Mouse (Mus musculus) induced T-regulatory cell, adult 2 months (primary cell): ENCODE results near the gene Lmx1a.

Source experiments
- DNase-seq: peaks from one replicate; pipeline ENCODE4 v3.0.0-alpha.2; 2012; ENCODE audit warnings: low read depth

Lmx1a gene

DNA sequence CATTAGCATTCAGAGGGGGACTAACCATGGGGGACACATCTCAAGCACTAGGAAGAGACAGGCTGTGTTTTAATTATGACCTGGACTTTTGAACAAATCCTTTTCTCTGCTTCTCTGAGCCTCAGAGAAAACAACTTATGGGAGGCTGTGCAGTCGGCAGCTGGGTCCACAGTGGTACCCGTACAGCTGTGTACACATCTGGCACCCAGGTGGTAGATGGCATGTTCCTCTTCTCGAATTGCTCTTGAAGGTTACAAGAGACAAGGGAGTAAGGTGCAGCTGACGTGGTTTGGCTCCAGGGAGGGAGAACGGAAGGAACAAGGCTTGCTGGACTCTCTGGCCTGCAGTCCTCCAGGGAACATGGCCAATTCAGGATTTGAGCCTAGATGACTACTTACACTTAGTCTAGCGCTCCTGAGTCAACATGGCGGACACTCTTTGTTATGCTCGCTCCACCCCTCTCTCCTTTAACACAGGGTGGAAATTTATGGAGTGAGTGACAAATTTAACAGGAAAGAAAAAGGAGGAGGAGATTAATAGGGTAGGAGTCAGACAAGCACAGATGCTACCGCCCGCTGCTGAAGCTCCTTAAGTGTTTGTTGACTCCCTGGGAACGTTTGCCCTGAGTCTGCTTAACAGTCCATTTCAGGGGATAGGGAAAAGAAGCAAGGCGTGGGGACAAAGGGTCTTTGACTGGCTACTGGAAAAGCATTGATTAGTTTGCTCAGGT is 99.8 kb downstream of the Lmx1a start:
- no peak for DNase-seq

DNA sequence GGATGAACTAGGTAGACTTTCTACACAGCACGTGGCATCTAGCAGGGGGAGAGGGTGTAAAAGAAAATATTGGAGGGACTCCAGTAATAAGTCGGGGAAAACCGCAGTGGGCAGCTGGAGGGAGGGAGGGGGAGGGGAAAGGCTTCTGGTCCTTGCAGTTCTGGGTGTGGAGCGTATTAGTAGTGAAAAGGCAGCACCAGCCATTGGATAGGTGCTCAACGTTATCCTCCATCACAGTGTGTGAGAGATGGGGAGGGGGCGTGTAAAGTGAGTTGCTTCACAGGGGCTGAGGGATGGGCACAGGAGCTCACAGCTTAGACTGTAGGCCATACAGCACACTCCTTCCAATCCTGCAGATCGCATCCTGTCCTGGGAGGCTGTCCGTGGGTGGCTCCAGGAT is 100.4 kb downstream of the Lmx1a start:
- no peak for DNase-seq

DNA sequence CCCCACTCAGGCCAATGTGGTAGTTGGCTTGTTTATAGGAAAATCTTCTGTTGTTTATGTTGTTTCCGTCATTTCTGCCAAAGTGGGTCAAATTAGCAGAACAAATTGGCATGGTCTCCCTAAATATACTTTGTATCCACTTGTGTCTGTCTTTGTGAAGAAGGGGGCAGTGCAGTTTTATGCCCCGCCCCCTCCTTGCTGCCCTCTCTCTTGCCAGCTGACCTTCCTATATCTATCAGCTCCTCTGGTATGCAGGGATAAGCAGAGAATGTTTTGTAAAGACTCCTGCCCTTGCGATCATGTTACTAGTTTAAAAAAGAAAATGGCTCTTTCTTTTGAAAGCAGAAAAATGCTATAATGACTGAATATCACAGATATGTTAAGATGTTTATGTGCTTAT is 101.7 kb downstream of the Lmx1a start:
- no peak for DNase-seq

DNA sequence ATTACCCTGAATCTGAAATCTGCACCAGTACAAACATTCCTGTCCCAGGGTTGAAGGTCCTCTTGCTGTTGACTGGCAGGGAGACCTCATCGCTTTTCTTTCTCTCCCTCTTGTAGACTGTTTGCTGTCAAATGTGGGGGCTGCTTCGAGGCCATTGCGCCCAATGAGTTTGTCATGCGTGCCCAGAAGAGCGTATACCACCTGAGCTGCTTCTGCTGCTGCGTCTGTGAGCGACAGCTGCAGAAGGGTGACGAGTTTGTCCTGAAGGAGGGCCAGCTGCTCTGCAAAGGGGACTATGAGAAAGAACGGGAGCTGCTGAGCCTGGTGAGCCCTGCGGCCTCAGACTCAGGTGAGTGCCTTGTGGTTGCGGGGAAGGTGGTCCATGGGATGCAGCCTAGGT is 102.2 kb downstream of the Lmx1a start:
- DNase-seq: no peak

DNA sequence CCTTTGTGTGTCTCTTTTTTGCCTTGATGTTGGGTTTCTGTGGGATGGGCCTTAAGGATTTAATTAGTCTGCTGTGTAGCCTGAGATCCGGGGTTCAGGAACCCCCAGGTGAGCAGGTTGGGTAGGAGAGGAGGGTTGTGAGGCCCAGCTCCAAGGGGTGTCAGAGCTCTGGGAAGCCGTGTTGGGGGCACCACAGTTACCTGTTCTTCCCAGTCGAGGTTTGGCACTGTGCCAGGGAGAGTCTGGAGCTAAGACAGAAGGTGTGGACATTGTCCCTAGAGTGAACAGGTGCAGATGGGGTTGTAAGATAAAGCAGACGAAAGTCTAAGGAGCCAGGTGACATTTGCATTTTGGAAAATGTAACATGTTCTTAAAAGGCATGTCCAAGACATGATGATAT is 112.9 kb downstream of the Lmx1a start:
- no peak for DNase-seq

DNA sequence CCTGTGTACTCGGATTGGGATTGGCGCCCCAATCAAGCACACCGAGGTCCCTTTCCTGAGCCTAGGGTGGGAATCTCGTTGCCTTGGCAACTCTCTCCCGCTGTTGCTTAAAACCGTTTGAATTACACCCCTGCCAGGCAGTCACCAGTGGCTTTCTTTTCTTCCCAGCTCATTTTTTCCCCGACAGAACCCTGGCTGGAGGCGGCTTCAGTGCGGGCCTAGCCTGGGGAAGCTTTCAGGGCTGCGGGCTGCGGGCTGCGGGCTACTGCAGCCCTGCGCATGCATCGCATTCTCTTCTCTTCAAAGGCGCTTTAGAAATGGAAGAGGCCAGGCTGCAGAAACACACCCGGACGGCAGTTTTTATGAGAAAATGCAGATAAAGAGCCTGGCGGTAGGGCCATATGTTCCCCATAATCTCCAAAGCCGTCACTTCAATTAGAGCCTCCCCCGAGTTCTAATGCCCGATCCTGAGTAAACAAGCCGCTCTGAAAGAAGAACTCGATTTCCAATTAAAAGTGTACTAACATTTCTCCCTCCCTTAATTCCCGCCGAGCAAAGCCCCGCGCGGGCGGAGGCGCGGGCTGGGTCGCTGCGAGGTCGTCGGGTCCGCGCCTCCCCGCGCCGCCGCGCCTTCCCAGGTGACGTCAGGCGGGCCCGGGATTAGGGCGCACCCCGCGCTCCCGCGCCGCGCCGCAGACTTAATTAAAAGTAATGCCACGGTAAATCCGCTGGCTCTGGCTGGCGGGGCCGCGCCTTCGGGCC is 113.7 kb downstream of the Lmx1a start:
- DNase-seq: no peak

DNA sequence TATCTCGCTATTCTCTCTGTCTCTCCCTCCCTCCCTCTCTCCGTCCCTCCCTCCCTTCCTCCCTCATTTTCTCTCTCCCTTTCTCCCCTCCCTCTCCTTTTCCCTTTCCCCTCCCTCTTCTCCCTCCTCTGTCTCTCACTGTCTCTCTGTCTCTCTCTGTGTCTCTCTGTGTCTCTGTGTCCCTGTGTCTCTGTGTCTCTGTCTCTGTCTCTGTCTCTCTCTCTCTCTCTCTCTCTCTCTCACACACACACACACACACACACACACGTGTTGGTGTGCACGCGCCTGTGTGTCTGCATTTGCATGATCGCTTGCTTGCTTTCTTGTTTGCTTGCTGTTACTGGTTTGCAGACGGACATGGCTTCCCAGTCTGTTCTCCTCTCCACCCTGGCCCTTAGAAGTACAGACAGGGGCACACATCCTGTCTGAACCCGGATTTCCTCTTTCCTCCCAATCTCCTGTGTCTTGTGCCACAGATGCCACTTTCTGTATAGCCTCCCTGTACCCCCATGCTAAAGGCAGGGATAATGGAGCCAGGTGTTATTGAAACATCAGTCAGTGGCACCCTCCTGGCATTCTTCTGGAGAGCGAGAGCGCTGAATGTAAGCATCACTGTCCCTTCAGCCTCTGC is 114.4 kb downstream of the Lmx1a start:
- DNase-seq: no peak

DNA sequence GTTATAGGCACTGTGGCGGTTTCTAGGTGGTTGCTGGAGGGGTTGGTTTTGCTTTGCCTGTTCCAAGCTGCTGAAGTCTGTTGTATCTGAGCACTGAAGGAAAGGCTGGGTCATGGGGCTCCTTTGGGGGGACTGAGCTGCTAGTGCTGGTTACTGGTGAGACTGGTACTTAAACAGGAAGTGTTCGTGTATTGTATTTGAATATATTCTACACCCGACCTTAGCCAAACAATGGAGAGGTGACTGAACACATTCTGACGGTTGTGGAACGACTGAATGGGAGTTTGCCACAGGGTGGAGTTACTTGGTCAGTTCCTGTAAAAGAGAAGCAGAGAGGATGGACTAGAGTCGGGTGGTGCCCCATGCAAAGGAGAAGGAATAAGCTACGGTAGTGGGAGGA is 115.8 kb downstream of the Lmx1a start:
- no peak for DNase-seq

DNA sequence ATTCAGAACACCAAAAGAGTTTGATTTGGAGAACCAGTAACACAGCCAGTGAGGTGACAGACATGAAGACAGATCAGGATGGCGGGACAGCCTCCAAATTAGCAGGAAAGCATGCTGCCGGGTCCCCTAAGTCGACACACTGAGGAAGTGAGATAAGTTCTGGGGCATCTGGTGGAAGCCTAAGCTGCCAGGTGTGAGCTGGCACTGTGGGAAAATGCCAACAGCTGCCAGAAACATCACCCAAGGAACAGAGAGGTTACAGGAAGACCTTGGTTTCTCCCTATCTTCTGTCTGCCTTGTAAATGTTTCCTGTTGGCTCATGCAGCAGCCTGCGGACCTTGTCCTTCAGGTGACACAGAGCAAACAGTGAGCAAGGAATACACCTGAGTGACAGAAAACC is 122.1 kb downstream of the Lmx1a start:
- DNase-seq: no peak

DNA sequence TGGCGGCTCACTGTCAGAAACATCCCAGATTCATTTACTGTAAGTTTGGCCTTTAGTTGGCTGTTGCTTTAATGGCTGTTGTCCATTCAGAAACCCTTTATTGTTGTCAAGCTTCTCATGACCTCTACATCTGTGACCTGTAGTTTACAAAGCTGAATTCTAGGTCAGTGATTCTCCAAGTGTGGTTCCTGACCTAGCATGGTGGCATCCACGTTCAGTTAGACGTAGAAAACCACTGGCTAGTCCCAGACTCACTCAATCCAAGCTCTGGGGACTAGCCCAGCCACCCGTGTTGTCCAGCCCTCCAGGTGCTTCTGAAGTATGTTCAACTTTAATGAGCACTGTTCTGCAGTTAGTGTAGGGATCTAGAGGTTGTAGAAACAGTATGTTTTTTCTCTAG is 126.1 kb downstream of the Lmx1a start:
- no peak for DNase-seq

DNA sequence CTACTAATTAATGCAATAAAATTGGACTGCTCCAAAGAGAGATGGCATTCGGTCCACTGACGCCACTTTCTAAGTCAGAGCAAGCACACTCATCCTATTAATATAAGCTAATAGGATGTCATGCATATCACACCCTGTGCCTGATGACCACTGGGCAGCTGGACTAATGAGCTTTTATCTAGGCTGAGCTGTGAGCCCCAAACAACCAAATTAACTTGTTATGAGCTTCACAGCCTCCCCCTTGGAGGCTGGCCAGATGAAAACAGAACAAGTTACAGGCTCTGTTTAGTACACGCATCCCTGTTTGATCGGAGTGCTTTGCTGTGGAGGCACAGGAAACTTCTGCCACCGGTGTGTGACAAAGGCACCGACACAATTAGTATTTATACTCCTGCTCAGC is 128.0 kb downstream of the Lmx1a start:
- no peak for DNase-seq

DNA sequence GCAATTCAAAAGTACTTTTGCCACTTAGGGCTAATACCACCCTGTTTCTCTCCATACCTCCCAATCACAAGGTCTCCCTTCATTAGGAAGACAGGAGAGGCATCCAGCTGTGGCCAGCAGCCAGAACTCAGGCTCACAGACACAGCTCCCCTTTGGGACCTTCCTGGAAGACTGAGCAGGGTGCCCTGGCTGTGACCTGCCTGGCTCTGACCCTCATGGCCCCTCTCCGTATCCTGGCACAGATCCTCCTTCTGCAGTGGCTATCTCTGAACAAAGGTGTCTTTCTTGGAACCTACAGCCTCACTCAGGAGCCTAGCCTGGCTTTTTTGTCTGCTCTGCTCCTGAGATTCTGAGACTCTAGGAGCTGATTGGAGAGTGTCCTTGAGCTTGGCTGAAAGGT is 128.6 kb downstream of the Lmx1a start:
- no peak for DNase-seq

DNA sequence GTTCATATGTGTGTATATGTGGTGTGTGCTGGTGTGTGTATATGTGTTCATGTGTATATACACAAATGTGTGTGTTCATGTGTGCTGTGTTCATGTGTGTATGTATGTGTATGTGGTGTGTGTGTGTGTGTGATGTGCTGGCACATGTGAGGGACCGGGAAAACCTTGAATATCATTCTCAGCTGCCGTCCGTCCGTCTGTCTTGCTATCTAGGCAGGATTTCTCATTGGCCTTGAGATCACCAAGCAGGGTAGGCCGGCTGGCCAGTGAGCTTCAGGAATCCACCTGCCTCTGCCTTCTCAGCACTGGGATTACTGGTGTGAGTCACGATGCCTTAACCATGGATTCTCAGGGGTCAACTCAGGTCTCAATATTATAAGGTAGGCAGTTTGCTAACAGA is 131.0 kb downstream of the Lmx1a start:
- no peak for DNase-seq

DNA sequence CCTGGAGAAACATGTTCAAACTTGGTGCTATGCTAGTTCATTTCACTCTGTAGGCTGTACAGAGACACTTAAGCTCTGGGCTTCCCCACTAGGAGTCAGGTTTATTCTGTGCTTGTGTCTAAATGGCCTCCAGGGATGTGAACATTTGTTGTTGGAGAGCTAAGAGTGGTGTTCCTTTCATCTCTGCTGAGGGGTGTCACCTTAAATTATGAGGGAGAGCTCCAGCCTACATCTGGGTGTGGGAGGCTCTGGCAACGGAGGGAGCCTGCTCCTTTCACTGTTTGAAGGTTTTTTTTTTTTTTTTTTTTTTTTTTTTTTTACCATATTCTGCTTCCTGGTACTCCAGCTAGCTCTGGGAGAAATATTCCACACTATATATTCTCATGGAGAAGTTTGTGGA is 132.1 kb downstream of the Lmx1a start:
- DNase-seq: no peak

DNA sequence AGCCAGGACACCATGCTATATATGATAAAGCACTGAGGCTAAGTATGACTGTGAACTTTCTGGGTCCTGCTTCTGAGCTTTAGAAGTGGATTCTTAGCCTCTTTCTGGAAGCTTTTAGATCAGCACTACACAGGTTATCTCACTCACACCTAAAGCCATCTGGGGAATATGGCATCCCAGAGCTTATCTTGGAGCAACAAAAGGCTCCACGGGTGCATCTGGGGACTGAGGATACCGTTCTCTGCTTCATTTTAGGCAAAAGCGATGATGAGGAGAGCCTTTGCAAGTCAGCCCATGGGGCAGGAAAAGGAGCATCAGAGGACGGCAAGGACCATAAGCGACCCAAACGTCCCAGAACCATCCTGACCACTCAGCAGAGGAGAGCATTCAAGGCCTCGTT is 141.3 kb downstream of the Lmx1a start:
- no peak for DNase-seq

DNA sequence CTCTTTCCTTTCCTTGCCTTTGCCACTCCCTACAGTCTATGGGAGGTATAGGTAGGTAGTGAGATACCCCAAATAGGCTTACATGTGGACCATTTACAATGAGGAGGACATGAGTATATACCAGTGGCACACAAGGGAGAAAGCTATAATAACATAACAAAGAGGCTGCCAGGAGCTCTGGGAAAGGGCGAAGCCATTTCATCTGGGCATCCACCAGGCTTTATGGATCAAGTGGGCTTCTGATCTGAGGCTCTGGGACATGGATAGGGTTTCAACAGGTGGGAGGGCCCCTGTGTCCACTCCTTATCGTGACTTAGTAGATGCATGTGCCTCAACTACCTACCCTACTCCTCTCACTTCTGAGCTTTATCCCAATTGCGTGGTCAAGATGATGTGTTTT is 142.6 kb downstream of the Lmx1a start:
- DNase-seq: no peak

DNA sequence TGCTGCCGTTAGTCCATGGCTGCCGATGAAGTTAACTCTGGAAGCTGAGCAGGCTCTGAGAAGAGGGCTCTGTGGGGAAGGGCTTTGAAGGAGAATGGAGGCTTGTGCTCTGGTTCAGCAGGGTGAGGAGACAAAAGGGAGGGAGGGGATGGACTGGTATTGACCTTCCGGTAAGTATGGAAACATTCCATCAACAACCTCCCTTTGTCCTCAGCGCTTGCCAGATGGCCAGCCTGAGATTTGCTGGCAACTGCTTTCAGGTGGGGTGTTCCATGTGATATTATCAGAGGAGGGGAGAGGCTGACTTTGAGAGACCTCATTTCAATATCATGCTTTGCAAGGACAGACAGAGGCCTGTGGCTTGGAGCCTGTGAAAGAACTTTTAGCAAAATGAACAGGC is 165.8 kb downstream of the Lmx1a start:
- DNase-seq: no peak

DNA sequence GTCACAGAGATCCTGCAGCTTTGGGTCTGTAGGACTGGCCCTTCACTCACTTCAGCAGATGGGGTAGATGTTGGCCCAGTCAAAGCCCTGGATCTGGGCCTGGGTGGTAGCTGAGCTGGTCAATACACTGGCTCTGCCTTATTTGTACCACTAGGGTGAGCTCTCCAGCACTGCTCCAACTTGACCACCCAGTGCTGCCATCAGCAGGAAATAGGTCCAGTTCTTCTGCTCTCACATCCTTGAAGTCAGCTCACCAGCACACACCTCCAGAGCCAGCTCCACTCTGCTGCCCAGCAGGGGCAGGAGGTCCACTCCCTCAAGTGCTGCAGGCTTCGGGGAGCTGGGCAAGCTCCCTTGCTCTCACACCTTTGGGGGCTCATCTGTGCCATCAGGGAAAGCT is 183.0 kb downstream of the Lmx1a start:
- no peak for DNase-seq

DNA sequence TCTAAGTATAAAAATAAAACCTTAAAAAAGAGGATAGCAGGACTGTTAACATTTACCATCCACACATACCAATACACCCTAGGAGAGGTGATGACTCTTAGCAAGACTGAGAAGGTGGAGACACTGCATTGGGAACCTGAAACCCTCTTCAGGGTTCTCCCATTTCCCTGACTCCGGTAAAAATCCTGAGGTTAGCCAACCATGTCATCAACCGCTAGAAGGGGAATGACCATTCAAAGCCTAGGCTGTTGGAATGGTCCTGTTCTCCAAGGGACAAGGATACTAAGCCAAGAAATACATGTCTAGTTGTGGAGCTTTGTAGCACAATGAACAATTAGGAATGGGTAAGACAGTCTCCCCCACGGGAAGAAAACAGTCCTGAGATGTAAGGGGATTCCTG is 185.1 kb downstream of the Lmx1a start:
- DNase-seq: no peak

DNA sequence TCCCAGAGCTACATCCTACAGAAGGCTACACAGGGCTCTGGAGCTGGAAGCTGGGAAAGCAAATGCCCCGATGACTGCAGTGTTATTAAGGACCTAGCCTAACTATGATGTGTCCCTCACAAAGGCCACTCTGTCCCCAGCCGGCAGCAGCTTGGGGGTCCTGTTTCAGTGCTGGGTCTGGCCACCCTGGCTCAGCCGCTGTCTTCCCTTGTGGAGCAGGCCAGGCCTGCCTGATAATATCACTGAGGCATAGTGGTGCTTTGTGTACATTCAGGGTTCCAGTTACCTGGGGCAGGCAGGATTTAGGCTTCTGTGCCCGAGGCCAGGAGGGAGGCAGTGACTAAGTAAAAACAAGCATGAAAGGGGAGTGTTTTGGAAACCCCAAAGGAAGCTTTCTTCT is 188.9 kb downstream of the Lmx1a start:
- no peak for DNase-seq

DNA sequence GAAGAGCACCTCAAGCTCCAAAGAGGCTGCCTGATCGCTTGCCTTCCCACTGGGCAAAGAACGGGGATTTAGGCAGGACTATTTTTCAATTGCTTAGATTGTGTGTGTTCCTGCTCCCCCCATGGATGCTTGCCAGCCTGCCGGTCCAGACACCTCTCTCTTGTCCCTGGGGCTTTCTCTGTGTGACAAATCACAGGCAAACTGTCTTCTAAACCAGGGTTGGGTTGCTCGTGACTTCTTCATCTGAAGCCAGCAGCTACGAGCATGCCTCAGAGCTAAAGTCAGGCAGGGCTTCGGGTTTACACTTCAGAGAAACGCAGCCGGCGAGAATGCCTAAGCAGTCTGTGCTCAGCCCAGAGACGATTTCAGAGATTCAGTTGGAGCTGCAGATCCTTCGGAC is 189.3 kb downstream of the Lmx1a start:
- DNase-seq: no peak

DNA sequence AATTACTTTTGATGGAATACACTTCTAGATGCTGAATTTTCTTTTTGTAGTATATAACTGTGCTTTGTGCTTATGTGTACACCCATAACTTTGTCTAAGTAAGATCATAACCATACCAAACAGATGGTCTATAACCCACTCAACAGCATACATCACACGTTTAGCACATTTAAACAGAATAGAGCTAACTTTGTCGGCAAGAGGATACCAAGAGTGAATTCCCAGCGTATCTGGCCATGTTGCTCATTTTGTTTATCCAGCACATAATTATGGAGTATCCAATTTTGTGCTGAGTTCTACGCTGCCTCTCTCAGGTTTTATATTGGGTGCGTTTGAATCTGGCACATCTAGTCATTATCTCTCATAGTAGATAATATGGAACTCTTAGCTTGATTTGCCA is 196.7 kb downstream of the Lmx1a start:
- DNase-seq: no peak

DNA sequence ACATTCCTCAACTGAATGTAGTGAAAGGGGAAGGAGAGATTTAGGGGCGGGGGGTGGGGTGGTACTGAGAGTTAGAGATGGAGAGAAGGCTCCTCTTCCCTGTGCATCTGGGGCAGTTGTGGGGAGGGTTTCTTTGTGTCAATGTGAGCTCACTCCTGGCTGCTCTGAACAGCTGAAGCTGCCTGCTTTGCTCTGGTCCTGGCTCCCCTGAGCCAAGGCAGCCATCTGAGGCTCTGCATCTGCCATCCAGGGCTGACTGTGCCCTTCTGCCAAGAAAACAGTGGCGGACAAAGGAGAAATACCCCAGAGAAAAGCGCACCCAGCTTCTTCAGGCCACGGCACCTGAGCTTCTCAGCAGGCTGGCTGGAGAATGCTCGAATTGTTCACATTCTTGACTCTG is 199.1 kb downstream of the Lmx1a start:
- no peak for DNase-seq

DNA sequence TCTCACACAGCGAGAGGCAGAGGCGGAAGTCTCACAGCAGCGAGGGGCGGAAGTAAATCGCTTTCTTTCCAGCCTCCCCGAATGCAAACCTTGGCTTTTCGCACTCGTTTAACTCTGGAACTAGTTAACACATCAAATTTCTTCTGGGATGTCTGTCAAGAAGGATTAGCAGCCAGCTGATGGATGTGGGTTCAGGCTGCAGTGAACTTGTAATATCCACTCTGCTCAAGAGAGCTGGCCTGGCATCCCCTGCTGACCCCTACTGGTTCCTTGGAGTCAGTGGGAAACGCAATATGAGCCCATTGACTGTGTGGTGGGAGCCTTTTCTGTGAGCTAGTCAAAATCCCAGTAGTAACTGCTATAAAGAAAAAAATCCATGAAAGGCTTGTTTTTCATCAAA is 199.8 kb downstream of the Lmx1a start:
- DNase-seq: no peak
